Mouse (Mus musculus) embryonic fibroblast, embryonic 13.5 days (primary cell): ENCODE data around the gene Zfp110.

ENCODE experiments used
- CTCF ChIP-seq: IDR thresholded peaks from 2 replicates; pipeline ENCODE4 v1.5.1; 2011; ENCODE audit warnings: mild to moderate bottlenecking, control low read depth, low read length, moderate library complexity, borderline replicate concordance; ENCODE audit not compliant: insufficient read depth
- POLR2A ChIP-seq: IDR thresholded peaks from 2 replicates; pipeline ENCODE4 v1.6.1; 2011; ENCODE audit warnings: low read depth, mild to moderate bottlenecking, control low read depth, low read length, moderate library complexity

GRCm38 (mm10) chr7:12897655-12898410 is 63.3 kb downstream of the Zfp110 start, which contains the start of gene Zscan22:
- TF ChIP-seq POLR2A, result peak; percentile 69
- TF ChIP-seq CTCF, result no peak
